Mouse (Mus musculus) cortical plate, adult 2 months (tissue): ENCODE data around the gene Pnlip. TPM values are rescaled to one million over a fixed set of nuclear protein-coding genes. Genes with fewer than 3 reads are reported as not detected.

ENCODE experiments used
- H3K27ac ChIP-seq: fragments of 200-500 bp; 2 replicates; pipeline ENCODE4 v1.5.1; 2012; ENCODE audit warnings: low read length, control low read depth, inconsistent platforms; ENCODE audit not compliant: insufficient read depth
- H3K4me1 ChIP-seq: fragments of 200-500 bp; 2 replicates; pipeline ENCODE4 v1.6.1; 2011; ENCODE audit warnings: low read length; ENCODE audit not compliant: control insufficient read depth, insufficient read depth
- H3K4me3 ChIP-seq: fragments of 200-500 bp; 2 replicates; pipeline ENCODE4 v1.5.1; 2011; ENCODE audit warnings: mild to moderate bottlenecking, low read length, control low read depth; ENCODE audit not compliant: insufficient read depth
- CTCF ChIP-seq: fragments of 200-500 bp; IDR thresholded peaks from 2 replicates; pipeline ENCODE4 v1.5.1; 2011; ENCODE audit warnings: mild to moderate bottlenecking, control low read depth, low read length; ENCODE audit not compliant: insufficient read depth; ENCODE audit errors: extremely low read depth
- POLR2A ChIP-seq: fragments of 200-500 bp; IDR thresholded peaks from 2 replicates; pipeline ENCODE4 v1.6.1; 2011; ENCODE audit warnings: mild to moderate bottlenecking, low read length, control low read depth; ENCODE audit not compliant: insufficient read depth; ENCODE audit errors: extremely low read depth
- polyA plus RNA-seq: library from polyadenylated mRNA; depleted of rRNA; stranded (reverse); fragments of >200 nt; gene quantifications from 2 replicates; pipeline ENCODE4 v1.2.3, GENCODE M21; 2012

The Pnlip gene
- polyA plus RNA-seq, 1 experiment, result 1.5 TPM

GRCm38 (mm10) chr19:58629351-58629773 is 22.9 kb upstream of the Pnlip start:
- H3K4me1 ChIP-seq, result no peaks in the 10 kb centered on the region
- TF ChIP-seq CTCF, result no peak
- TF ChIP-seq POLR2A, result no peak
- no peak overlapping the region for H3K27ac ChIP-seq
- no peak overlapping the region for H3K4me3 ChIP-seq

GRCm38 (mm10) chr19:58650036-58650435 is 2.3 kb upstream of the Pnlip start:
- TF ChIP-seq POLR2A (no peak), CTCF (no peak)
- no peak overlapping the region for H3K4me3 ChIP-seq
- H3K27ac ChIP-seq, result no peak overlapping the region
- no peaks in the 10 kb centered on the region for H3K4me1 ChIP-seq

GRCm38 (mm10) chr19:58662098-58662497 is 9.8 kb downstream of the Pnlip start:
- TF ChIP-seq CTCF (no peak), POLR2A (no peak)
- Histone ChIP-seq H3K4me1 (no peaks in the 10 kb centered on the region), H3K4me3 (no peak overlapping the region), H3K27ac (no peak overlapping the region)

GRCm38 (mm10) chr19:58663317-58663716 is 11.0 kb downstream of the Pnlip start:
- no peaks in the 10 kb centered on the region for H3K4me1 ChIP-seq
- TF ChIP-seq CTCF (no peak), POLR2A (no peak)
- no peak overlapping the region for H3K27ac ChIP-seq
- no peak overlapping the region for H3K4me3 ChIP-seq

GRCm38 (mm10) chr19:58664901-58665300 is 12.6 kb downstream of the Pnlip start:
- Histone ChIP-seq H3K4me3 (no peak overlapping the region), H3K4me1 (no peaks in the 10 kb centered on the region), H3K27ac (no peak overlapping the region)
- TF ChIP-seq POLR2A (no peak), CTCF (no peak)

- no peak for TF ChIP-seq POLR2A
- no peak for TF ChIP-seq CTCF
- Histone ChIP-seq H3K4me1 (no peaks in the 10 kb centered on the region), H3K27ac (no peak overlapping the region), H3K4me3 (no peak overlapping the region)
These were observed 22.3 kb downstream of the Pnlip start for GRCm38 (mm10) chr19:58674644-58675043.

- Histone ChIP-seq H3K4me3 (no peak overlapping the region), H3K4me1 (no peaks in the 10 kb centered on the region), H3K27ac (no peak overlapping the region)
- TF ChIP-seq CTCF, result no peak
- TF ChIP-seq POLR2A, result no peak
These were observed 24.8 kb downstream of the Pnlip start for GRCm38 (mm10) chr19:58677117-58677516.

- Histone ChIP-seq H3K4me3 (no peak overlapping the region), H3K4me1 (no peaks in the 10 kb centered on the region)
These were observed 36.6 kb downstream of the Pnlip start for GRCm38 (mm10) chr19:58688933-58689332.

GRCm38 (mm10) chr19:58695314-58695713 is 43.0 kb downstream of the Pnlip start:
- H3K4me1 ChIP-seq, result no peaks in the 10 kb centered on the region
- H3K27ac ChIP-seq, result no peak overlapping the region
- TF ChIP-seq CTCF, result no peak
- no peak for TF ChIP-seq POLR2A
- H3K4me3 ChIP-seq, result no peak overlapping the region

More at GRCm38 (mm10) chr19:58688933-58689332, 36.6 kb downstream of the Pnlip start:
- TF ChIP-seq POLR2A, result no peak
- no peak for TF ChIP-seq CTCF
- H3K27ac ChIP-seq, result no peak overlapping the region

GRCm38 (mm10) chr19:58696235-58696634 is 43.9 kb downstream of the Pnlip start:
- Histone ChIP-seq H3K27ac (no peak overlapping the region), H3K4me3 (no peak overlapping the region), H3K4me1 (no peaks in the 10 kb centered on the region)
- TF ChIP-seq CTCF (no peak), POLR2A (no peak)

- Histone ChIP-seq H3K4me1 (no peaks in the 10 kb centered on the region; the same call in 1 of the 2 replicates), H3K4me3 (no peak overlapping the region), H3K27ac (no peak overlapping the region)
- TF ChIP-seq POLR2A, result no peak
- no peak for TF ChIP-seq CTCF
These were observed 52.3 kb downstream of the Pnlip start for GRCm38 (mm10) chr19:58704556-58704955.
